Mouse (Mus musculus) hindbrain, postnatal 0 days (tissue): ENCODE measurements around the gene Mmp15. TPM values are rescaled to one million over a fixed set of nuclear protein-coding genes. Genes with fewer than 3 reads are reported as not detected.
A peak's percentile ranks its signal among the peaks of the same experiment; 100 is the strongest.

Source experiments
- ATAC-seq: fragments of 200-750 bp; cut with Nextera tagmentation; 2 replicates; pipeline ENCODE4 v1.8.0; 2017; ENCODE audit warnings: mild to moderate bottlenecking, moderate TSS enrichment, moderate library complexity
- DNase-seq: peaks from one replicate; pipeline ENCODE4 v3.0.0-alpha.2; 2015; ENCODE audit warnings: low spot score
- H3K27ac ChIP-seq: fragments of 300-500 bp; sonication (generic); 2 replicates; pipeline ENCODE4 v1.5.1; 2014; ENCODE audit warnings: mild to moderate bottlenecking
- H3K27me3 ChIP-seq: fragments of 300-500 bp; sonication (generic); 2 replicates; pipeline ENCODE4 v1.6.1; 2014; ENCODE audit warnings: low read length, mixed read lengths; ENCODE audit not compliant: insufficient read depth
- H3K36me3 ChIP-seq: fragments of 300-500 bp; sonication (generic); 2 replicates; pipeline ENCODE4 v1.6.1; 2014; ENCODE audit warnings: low read length, mixed read lengths; ENCODE audit not compliant: insufficient read depth
- H3K4me1 ChIP-seq: fragments of 300-500 bp; sonication (generic); 2 replicates; pipeline ENCODE4 v1.6.1; 2014; ENCODE audit warnings: antibody characterized with exemption, low read length, mixed read lengths; ENCODE audit not compliant: insufficient read depth
- H3K4me2 ChIP-seq: fragments of 300-500 bp; sonication (generic); 2 replicates; pipeline ENCODE4 v1.6.1; 2014; ENCODE audit warnings: low read depth, mild to moderate bottlenecking, low read length, moderate library complexity, mixed read lengths
- H3K4me3 ChIP-seq: fragments of 300-500 bp; sonication (generic); 2 replicates; pipeline ENCODE4 v1.5.1; 2014; ENCODE audit warnings: low read length
- H3K9ac ChIP-seq: fragments of 300-500 bp; sonication (generic); replicated peaks from 2 replicates; pipeline ENCODE4 v1.6.1; 2014; ENCODE audit warnings: mild to moderate bottlenecking, low read length, moderate library complexity, mixed read lengths
- H3K9me3 ChIP-seq: fragments of 300-500 bp; sonication (generic); 2 replicates; pipeline ENCODE4 v1.6.1; 2016; ENCODE audit warnings: low read length, mixed read lengths
- CTCF ChIP-seq: IDR thresholded peaks from 2 replicates; pipeline ENCODE4 v1.5.1; 2016; ENCODE audit warnings: antibody characterized with exemption, control low read depth, low read depth
- whole genome bisulfite sequencing: fragments of 180-500 bp; shearing (Covaris S2); extraction: QIAGEN DNeasy Blood & Tissue Kit; methylation state at CpG from one replicate; pipeline ENCODE4 v1.1.7; 2014; 5-methylcytosine and 5-hydroxymethylcytosine counted together
- polyA plus RNA-seq: library from polyadenylated mRNA; unstranded; fragments of >200 nt; fragmentation: Nextera tagmentation; extraction: Ambion mirVana; gene quantifications from 2 replicates; pipeline ENCODE4 v1.2.1, GENCODE M21; 2015
- total RNA-seq: library from RNA; depleted of rRNA; stranded (reverse); fragments of >200 nt; gene quantifications from 2 replicates; pipeline ENCODE4 v1.2.3, GENCODE M21; 2014; rRNA removed

Mmp15 gene
- total and polyA plus RNA-seq, 2 experiments from 2014 or later, result 14.0 to 72.9 TPM

GRCm38 (mm10) chr8:95397201-95397600 is 45.1 kb downstream of the Mmp15 start:
- 36% methylated on average over 5 of the region's 5 CpGs for WGBS
- Histone ChIP-seq H3K4me1 (no peaks in the 10 kb centered on the region), H3K36me3 (no peaks in the 10 kb centered on the region), H3K9me3 (no peaks in the 10 kb centered on the region), H3K4me2 (no peak overlapping the region), H3K9ac (no peak overlapping the region), H3K4me3 (no peak overlapping the region), H3K27ac (no peak overlapping the region), H3K27me3 (no peaks in the 10 kb centered on the region)
- ATAC-seq, result peak; percentile 38; the same call in 1 of the 2 replicates
- no peak for TF ChIP-seq CTCF
- no peak for DNase-seq

DNA sequence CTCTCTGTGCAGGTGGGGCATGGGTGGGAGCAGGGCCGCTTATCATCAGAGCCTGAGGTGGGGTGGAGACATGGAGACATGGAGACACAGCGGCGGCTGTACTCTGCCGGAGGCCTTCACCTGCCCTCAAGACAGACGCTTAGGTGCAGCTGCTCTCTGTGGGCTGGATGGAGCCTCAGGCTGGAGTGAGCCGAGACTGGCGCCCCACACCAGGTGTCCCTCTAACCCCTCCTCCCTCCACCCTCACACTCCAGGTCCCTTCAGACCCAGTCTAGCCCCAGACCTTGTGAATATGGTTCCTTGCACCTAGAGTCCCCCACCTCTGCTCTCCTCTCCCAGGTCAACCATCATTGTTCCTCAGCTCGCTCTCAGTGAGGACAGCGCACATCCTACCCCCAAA is 47.1 kb downstream of the Mmp15 start:
- Histone ChIP-seq H3K36me3 (no peaks in the 10 kb centered on the region), H3K4me3 (no peak overlapping the region), H3K9me3 (no peaks in the 10 kb centered on the region), H3K4me2 (no peak overlapping the region), H3K4me1 (no peaks in the 10 kb centered on the region), H3K27ac (no peak overlapping the region), H3K27me3 (no peaks in the 10 kb centered on the region), H3K9ac (no peak overlapping the region)
- TF ChIP-seq CTCF, result no peak
- WGBS, result 82% methylated on average over 9 of the region's 9 CpGs
- ATAC-seq (no peak), DNase-seq (no peak)

DNA sequence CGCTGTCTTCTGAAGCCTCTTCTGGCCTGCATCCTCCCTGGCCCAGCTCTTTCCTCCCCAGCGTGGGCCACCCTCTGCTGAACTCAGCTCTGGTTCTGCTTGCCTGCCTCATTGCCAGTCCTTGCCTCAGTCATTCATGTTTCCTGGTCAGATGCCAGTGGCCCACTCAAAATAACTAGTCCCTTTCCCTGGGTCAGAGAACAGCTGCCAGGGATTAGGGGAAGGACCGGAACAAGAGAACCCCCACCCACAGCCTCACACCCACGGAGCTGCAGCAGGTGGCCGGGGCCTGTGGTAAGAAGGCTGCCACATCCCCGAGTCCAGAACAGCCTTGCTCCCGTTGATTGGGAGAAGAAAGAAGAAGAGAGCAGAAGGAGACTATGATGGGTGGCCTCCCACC is 49.0 kb downstream of the Mmp15 start:
- Histone ChIP-seq H3K27me3 (no peaks in the 10 kb centered on the region), H3K9me3 (no peaks in the 10 kb centered on the region), H3K4me1 (no peaks in the 10 kb centered on the region), H3K4me3 (no peak overlapping the region), H3K27ac (no peak overlapping the region), H3K36me3 (no peaks in the 10 kb centered on the region), H3K4me2 (no peak overlapping the region), H3K9ac (no peak overlapping the region)
- TF ChIP-seq CTCF, result no peak
- 60% methylated on average over 7 of the region's 7 CpGs for WGBS
- no peak for ATAC-seq
- no peak for DNase-seq

- Histone ChIP-seq H3K36me3 (no peaks in the 10 kb centered on the region), H3K27me3 (no peaks in the 10 kb centered on the region), H3K9ac (no peak overlapping the region), H3K4me2 (no peak overlapping the region), H3K4me1 (no peaks in the 10 kb centered on the region), H3K4me3 (no peak overlapping the region), H3K9me3 (no peaks in the 10 kb centered on the region), H3K27ac (no peak overlapping the region)
- ATAC-seq (no peak), DNase-seq (no peak)
- no peak for TF ChIP-seq CTCF
- WGBS, result 72% methylated on average over 5 of the region's 5 CpGs
Observed at GRCm38 (mm10) chr8:95409518-95409917, 57.5 kb downstream of the Mmp15 start.

- Histone ChIP-seq H3K4me3 (no peak overlapping the region), H3K27ac (peak overlapping the region; percentile 28; the same call in 1 of the 2 replicates), H3K27me3 (no peaks in the 10 kb centered on the region), H3K9me3 (no peaks in the 10 kb centered on the region), H3K4me1 (no peaks in the 10 kb centered on the region), H3K4me2 (no peak overlapping the region), H3K9ac (no peak overlapping the region), H3K36me3 (no peaks in the 10 kb centered on the region)
- TF ChIP-seq CTCF, result no peak
- ATAC-seq (peak; percentile 79), DNase-seq (peak; percentile 38)
- WGBS, result 40% methylated on average over 10 of the region's 10 CpGs
Observed at GRCm38 (mm10) chr8:95411309-95411972, 59.4 kb downstream of the Mmp15 start.

DNA sequence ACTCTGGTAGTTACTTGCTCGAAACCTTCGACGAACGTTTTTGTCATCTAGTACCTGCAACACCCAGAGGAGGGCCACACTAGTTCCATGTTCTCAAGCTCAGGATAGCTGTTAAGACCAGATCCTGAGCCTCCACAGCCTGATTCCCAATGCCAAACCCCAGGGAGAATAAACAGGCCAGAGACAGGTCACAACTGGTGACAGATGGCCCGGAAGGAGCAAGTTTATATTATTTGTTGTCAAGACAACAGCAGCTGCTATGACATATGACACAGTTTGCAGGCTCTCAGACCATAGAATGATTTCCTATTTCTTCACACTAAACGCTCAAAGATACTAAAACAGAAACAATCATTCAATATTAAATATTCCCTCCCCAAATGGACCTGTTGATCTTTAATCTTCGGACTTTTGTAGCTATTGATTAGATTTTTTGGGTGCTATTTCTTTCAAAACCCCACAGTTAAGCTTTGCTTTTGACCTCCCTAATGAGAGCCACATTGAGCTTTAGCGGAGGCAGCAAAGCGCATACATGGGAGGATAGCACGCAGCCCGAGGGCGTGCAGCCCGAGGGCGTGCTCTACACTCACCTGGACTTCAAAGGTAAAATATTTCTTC is 70.2 kb downstream of the Mmp15 start:
- no peak overlapping the region for H3K27ac ChIP-seq
- H3K36me3 ChIP-seq, result peaks cover 39% of the 10 kb centered on the region
- no peak for TF ChIP-seq CTCF
- ATAC-seq, result no peak
- peaks cover 8% of the 10 kb centered on the region for H3K4me1 ChIP-seq
- DNase-seq, result no peak
- no peaks in the 10 kb centered on the region for H3K27me3 ChIP-seq
- WGBS, result 87% methylated on average over 14 of the region's 14 CpGs
- no peaks in the 10 kb centered on the region for H3K9me3 ChIP-seq
- H3K4me2 ChIP-seq, result no peak overlapping the region
- no peak overlapping the region for H3K4me3 ChIP-seq
- H3K9ac ChIP-seq, result no peak overlapping the region

Other genes with a start within 250 kb of the Mmp15 start
- gene Kifc3, start 149.5 kb upstream of the Mmp15 start, total RNA-seq, result 50.2 and 50.9 TPM in 2 replicates
- 26.6 and 29.0 TPM in 2 replicates for gene Kifc3, start 149.5 kb upstream of the Mmp15 start, polyA plus RNA-seq
- gene Cngb1, start 45.7 kb upstream of the Mmp15 start, total RNA-seq, result 0.52 and 0.83 TPM in 2 replicates
- 1.2 and 1.7 TPM in 2 replicates for gene Cngb1, start 45.7 kb upstream of the Mmp15 start, polyA plus RNA-seq
- 1.4 TPM in 1 of 2 replicates, not detected in the other for gene Tepp, start 41.7 kb upstream of the Mmp15 start, total RNA-seq
- gene Tepp, start 41.7 kb upstream of the Mmp15 start, polyA plus RNA-seq, result 3.1 and 3.7 TPM in 2 replicates
- 18.3 and 21.0 TPM in 2 replicates for gene Zfp319, start 20.3 kb upstream of the Mmp15 start, total RNA-seq
- gene Zfp319, start 20.3 kb upstream of the Mmp15 start, polyA plus RNA-seq, result 9.2 and 10.5 TPM in 2 replicates
- 22.8 and 68.5 TPM in 2 replicates for gene Usb1, start 20.0 kb upstream of the Mmp15 start, total RNA-seq
- gene Usb1, start 20.0 kb upstream of the Mmp15 start, polyA plus RNA-seq, result 25.6 and 25.9 TPM in 2 replicates
- gene Cfap20, start 82.6 kb downstream of the Mmp15 start, total RNA-seq, result 72.3 and 74.5 TPM in 2 replicates
- gene Cfap20, start 82.6 kb downstream of the Mmp15 start, polyA plus RNA-seq, result 126 and 127 TPM in 2 replicates
- gene Csnk2a2, start 137.8 kb downstream of the Mmp15 start, total RNA-seq, result 17.5 and 25.3 TPM in 2 replicates
- 7.8 and 9.3 TPM in 2 replicates for gene Csnk2a2, start 137.8 kb downstream of the Mmp15 start, polyA plus RNA-seq
- 0.78 and 1.0 TPM in 2 replicates for gene Ccdc113, start 181.8 kb downstream of the Mmp15 start, total RNA-seq
- 3.2 and 5.0 TPM in 2 replicates for gene Ccdc113, start 181.8 kb downstream of the Mmp15 start, polyA plus RNA-seq
- not detected in 2 replicates for gene Prss54, start 224.1 kb downstream of the Mmp15 start, total RNA-seq
- not detected in 2 replicates for gene Prss54, start 224.1 kb downstream of the Mmp15 start, polyA plus RNA-seq